Mouse (Mus musculus) left cerebral cortex, adult 18-20 months (tissue): ENCODE data around the gene Olfr509. TPM values are rescaled to one million over a fixed set of nuclear protein-coding genes. Genes with fewer than 3 reads are reported as not detected.
"Not testable (repeated sequence)": the region's sequence is repeated elsewhere in the genome, so short reads cannot be mapped to it uniquely, and the experiment has no call there.

Experiments
- DNase-seq, 2 experiments: peaks; one replicate each; pipeline ENCODE4 v3.0.0; 2021 to 2022; ENCODE audit warnings: low spot score in 2 of 2, mixed read lengths in 1 of 2
- long read RNA-seq, 2 experiments: library from polyadenylated mRNA; stranded (forward); transcript quantifications; one replicate each; pipeline ENCODE4 v2.0.0; 2021
- total RNA-seq, 2 experiments: library from RNA; stranded (reverse); gene quantifications; 2 replicates each; pipeline ENCODE4 v1.2.3; 2021

Olfr509 gene
- not detected for total RNA-seq
- long read RNA-seq, experiment 1: 0 reads
- long read RNA-seq, experiment 2: 0 reads

GRCm38 (mm10) chr7:108651806-108652205 is at the start of gene Olfr509:
Gene Olfr509, minus strand, starts transcription at chr7:108651906.
- DNase-seq: no peak

GRCm38 (mm10) chr7:108678886-108679285 is 27.2 kb upstream of the Olfr509 start:
- no peak for DNase-seq

GRCm38 (mm10) chr7:108671058-108671457 is 19.4 kb upstream of the Olfr509 start:
- no peak for DNase-seq

- no peak for DNase-seq
Measured at GRCm38 (mm10) chr7:108666118-108666517, 14.4 kb upstream of the Olfr509 start, which contains the start of gene Olfr510. Gene Olfr510, plus strand, starts transcription at chr7:108666418.

- no peak for DNase-seq
Measured at GRCm38 (mm10) chr7:108662419-108662818, 10.7 kb upstream of the Olfr509 start.

GRCm38 (mm10) chr7:108629694-108630093 is 22.0 kb downstream of the Olfr509 start, which contains the start of gene Olfr508:
Gene Olfr508, plus strand, starts transcription at chr7:108629994.
- DNase-seq: no peak

GRCm38 (mm10) chr7:108621514-108621913 is 30.2 kb downstream of the Olfr509 start, which contains the start of gene Olfr507:
Gene Olfr507, plus strand, starts transcription at chr7:108621814.
- DNase-seq: no peak

- not testable (repeated sequence) for DNase-seq
Measured at GRCm38 (mm10) chr7:108616781-108617180, 34.9 kb downstream of the Olfr509 start.

GRCm38 (mm10) chr7:108614110-108614509 is 37.6 kb downstream of the Olfr509 start:
- no peak for DNase-seq

GRCm38 (mm10) chr7:108610487-108610886 is 41.2 kb downstream of the Olfr509 start, which contains the start of gene Olfr506:
Gene Olfr506, plus strand, starts transcription at chr7:108610787.
- DNase-seq: no peak

GRCm38 (mm10) chr7:108601916-108602315 is 49.8 kb downstream of the Olfr509 start:
- not testable (repeated sequence) for DNase-seq

Other genes starting within 250 kb of the Olfr509 start
- gene Olfr497, start 231.5 kb downstream of the Olfr509 start, total RNA-seq: not detected
- not detected for gene Olfr498, start 186.6 kb downstream of the Olfr509 start, total RNA-seq
- gene Olfr502, start 126.8 kb downstream of the Olfr509 start, total RNA-seq: not detected
- not detected for gene Olfr503, start 107.4 kb downstream of the Olfr509 start, total RNA-seq
- gene Olfr504, start 86.1 kb downstream of the Olfr509 start, total RNA-seq: not detected
- gene Olfr506, start 41.1 kb downstream of the Olfr509 start, total RNA-seq: not detected
- gene Olfr507, start 30.1 kb downstream of the Olfr509 start, total RNA-seq: not detected
- gene Olfr508, start 21.9 kb downstream of the Olfr509 start, total RNA-seq: not detected
- not detected for gene Olfr510, start 14.5 kb upstream of the Olfr509 start, total RNA-seq
- gene Olfr512, start 61.4 kb upstream of the Olfr509 start, total RNA-seq: not detected
- not detected for gene Olfr513, start 99.1 kb upstream of the Olfr509 start, total RNA-seq
- gene Olfr514, start 174.1 kb upstream of the Olfr509 start, total RNA-seq: not detected
- gene Olfr516, start 198.6 kb upstream of the Olfr509 start, total RNA-seq: not detected
- gene Olfr517, start 220.5 kb upstream of the Olfr509 start, total RNA-seq: not detected
- gene Olfr518, start 233.1 kb upstream of the Olfr509 start, total RNA-seq: not detected
- not detected for gene Olfr519, start 242.5 kb upstream of the Olfr509 start, total RNA-seq